Mouse (Mus musculus) heart, adult 2 months (tissue): ENCODE data around the gene Nav1. TPM values are rescaled to one million over a fixed set of nuclear protein-coding genes. Genes with fewer than 3 reads are reported as not detected.

Source experiments
- DNase-seq, 2 experiments: peaks; one replicate each; pipeline ENCODE4 v3.0.0; 2021
- H3K27ac ChIP-seq: fragments of 200-600 bp; 2 replicates; pipeline ENCODE4 v1.8.1; 2022
- H3K27me3 ChIP-seq: fragments of 200-500 bp; 2 replicates; pipeline ENCODE4 v1.6.1; 2012; ENCODE audit warnings: mild to moderate bottlenecking, low read length, inconsistent platforms, mixed read lengths; ENCODE audit not compliant: control insufficient read depth, insufficient read depth
- H3K36me3 ChIP-seq: fragments of 200-500 bp; 2 replicates; pipeline ENCODE4 v1.6.1; 2012; ENCODE audit warnings: low read length, inconsistent platforms; ENCODE audit not compliant: control insufficient read depth, insufficient read depth
- H3K4me1 ChIP-seq: fragments of 200-500 bp; 2 replicates; pipeline ENCODE4 v1.6.1; 2011; ENCODE audit warnings: low read length; ENCODE audit not compliant: control insufficient read depth, insufficient read depth
- H3K4me3 ChIP-seq: fragments of 200-600 bp; 2 replicates; pipeline ENCODE4 v1.8.1; 2022
- H3K79me2 ChIP-seq: fragments of 200-500 bp; replicated peaks from 2 replicates; pipeline ENCODE4 v1.6.1; 2012; ENCODE audit warnings: mild to moderate bottlenecking, inconsistent platforms, low read length, moderate library complexity, mixed read lengths; ENCODE audit not compliant: control insufficient read depth, insufficient read depth
- H3K9ac ChIP-seq: fragments of 200-500 bp; 2 replicates; pipeline ENCODE4 v1.6.1; 2012; ENCODE audit warnings: low read depth, mild to moderate bottlenecking, control low read depth, inconsistent platforms, low read length, mixed read lengths
- CTCF ChIP-seq: fragments of 200-600 bp; IDR thresholded peaks from 2 replicates; pipeline ENCODE4 v1.8.1; 2022; ENCODE audit warnings: antibody characterized with exemption, mild to moderate bottlenecking, moderate library complexity
- EP300 ChIP-seq: fragments of 200-500 bp; IDR thresholded peaks from 2 replicates; pipeline ENCODE4 v1.6.1; 2011; ENCODE audit warnings: low read depth, low read length, control low read depth; ENCODE audit not compliant: insufficient read depth
- POLR2A ChIP-seq: fragments of 200-500 bp; IDR thresholded peaks from 2 replicates; pipeline ENCODE4 v1.6.1; 2011; ENCODE audit warnings: mild to moderate bottlenecking, low read depth, low read length, control low read depth; ENCODE audit not compliant: insufficient read depth
- WGBS: fragments of 180-500 bp; shearing (Covaris S2); methylation state at CpG from one replicate; pipeline ENCODE4 v1.1.7; 2018; 5-methylcytosine and 5-hydroxymethylcytosine counted together
- intact Hi-C: fragments of 180-260 bp; cut with DNase I; formaldehyde crosslinking; loops from one replicate; pipeline ENCODE4 v1.15.1; 2025
- long read RNA-seq: library from polyadenylated mRNA; stranded (forward); transcript quantifications from one replicate; pipeline ENCODE4 v2.0.0, GENCODE M21; 2021
- polyA plus RNA-seq: library from polyadenylated mRNA; depleted of rRNA; stranded (reverse); fragments of >200 nt; gene quantifications from 2 replicates; pipeline ENCODE4 v1.2.3, GENCODE M21; 2012; rRNA removed
- total RNA-seq, 2 experiments: library from RNA; stranded (reverse); gene quantifications; 2 replicates each; pipeline ENCODE4 v1.2.3; 2021

The Nav1 gene
- 10 to 100 TPM; 19.1 to 20.7 TPM for total RNA-seq
- 15.2 and 16.8 TPM in 2 replicates for polyA plus RNA-seq
- long read RNA-seq, partial matches to known transcripts: 0 of 4 reads
- long read RNA-seq, other reads (novel, unspliced or antisense): 4 of 4 reads

DNA sequence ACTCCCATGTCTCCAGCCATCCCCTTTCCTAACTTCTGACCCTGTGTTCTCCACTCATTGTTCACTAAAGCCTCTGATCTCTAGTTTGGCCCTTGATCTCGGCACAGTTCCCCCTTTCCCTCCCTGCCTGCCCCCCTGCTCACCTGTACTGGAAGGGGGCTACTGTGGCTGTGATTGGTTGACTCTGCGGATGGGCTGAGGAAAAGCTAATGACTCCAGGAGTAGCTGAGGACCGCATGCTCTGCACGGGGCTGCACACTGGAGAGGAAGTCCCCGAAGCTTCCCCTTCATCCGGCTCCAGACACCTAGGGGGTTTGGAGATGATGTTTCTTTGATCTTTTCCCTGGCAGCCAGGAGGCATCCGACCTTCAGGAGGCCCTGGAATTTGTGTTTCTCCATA lies at the start of gene Nav1:
Gene Nav1, minus strand, starts transcription at position 277 of the 400 bp plus-strand sequence.
- no peaks in the 10 kb centered on the region for H3K27me3 ChIP-seq

GRCm38 (mm10) chr1:135653909-135654308 lies 46.8 kb upstream of the Nav1 start:
- no peak for DNase-seq
- Histone ChIP-seq H3K4me3 (no peak overlapping the region), H3K9ac (no peak overlapping the region), H3K79me2 (no peaks in the 10 kb centered on the region), H3K36me3 (no peaks in the 10 kb centered on the region), H3K4me1 (peaks cover 2% of the 10 kb centered on the region), H3K27me3 (no peaks in the 10 kb centered on the region), H3K27ac (no peak overlapping the region)
- 95% methylated on average over 6 of the region's 6 CpGs for WGBS
- TF ChIP-seq EP300 (no peak), CTCF (no peak), POLR2A (no peak)
- intact Hi-C loops: no loop called here

More for the DNA sequence above, at the start of gene Nav1:
- Histone ChIP-seq H3K79me2 (no peaks in the 10 kb centered on the region), H3K4me1 (no peaks in the 10 kb centered on the region), H3K27ac (no peak within 1 kb of the TSS), H3K9ac (no peak within 1 kb of the TSS), H3K36me3 (no peaks in the 10 kb centered on the region), H3K4me3 (no peak within 1 kb of the TSS)
- WGBS: 49% methylated on average over 7 of the region's 7 CpGs
- no peak for DNase-seq
- intact Hi-C loops: no loop called here
- TF ChIP-seq POLR2A (no peak), EP300 (no peak), CTCF (no peak)

- H3K4me3 ChIP-seq: no peak overlapping the region
- no peak overlapping the region for H3K9ac ChIP-seq
- intact Hi-C loops: no loop called here
- H3K27ac ChIP-seq: no peak overlapping the region
- no peaks in the 10 kb centered on the region for H3K36me3 ChIP-seq
- no peaks in the 10 kb centered on the region for H3K79me2 ChIP-seq
- 89% methylated on average over 8 of the region's 8 CpGs for WGBS
- TF ChIP-seq CTCF (no peak), POLR2A (no peak), EP300 (no peak)
- no peak for DNase-seq
- peaks cover 2% of the 10 kb centered on the region for H3K4me1 ChIP-seq
- H3K27me3 ChIP-seq: no peaks in the 10 kb centered on the region
Observed at GRCm38 (mm10) chr1:135645459-135646195, 38.5 kb upstream of the Nav1 start.

- intact Hi-C loops: no loop called here
- no peak overlapping the region for H3K9ac ChIP-seq
- H3K27ac ChIP-seq: no peak overlapping the region
- H3K79me2 ChIP-seq: no peaks in the 10 kb centered on the region
- no peak for TF ChIP-seq POLR2A
- no peak for TF ChIP-seq EP300
- no peak for TF ChIP-seq CTCF
- no peak overlapping the region for H3K4me3 ChIP-seq
- no peaks in the 10 kb centered on the region for H3K27me3 ChIP-seq
- WGBS: 22% methylated on average over 5 of the region's 5 CpGs
- peaks cover 2% of the 10 kb centered on the region for H3K4me1 ChIP-seq
- no peaks in the 10 kb centered on the region for H3K36me3 ChIP-seq
- DNase-seq: peak in 1 of 2 experiments; percentile 63
Observed at GRCm38 (mm10) chr1:135644110-135644509, 37.0 kb upstream of the Nav1 start.

- no peak for DNase-seq
- Histone ChIP-seq H3K4me1 (peaks cover 2% of the 10 kb centered on the region), H3K27me3 (no peaks in the 10 kb centered on the region), H3K27ac (no peak overlapping the region), H3K79me2 (no peaks in the 10 kb centered on the region), H3K9ac (no peak overlapping the region), H3K4me3 (no peak overlapping the region), H3K36me3 (no peaks in the 10 kb centered on the region)
- TF ChIP-seq CTCF (no peak), EP300 (no peak), POLR2A (no peak)
- intact Hi-C loops: no loop called here
- WGBS: 62% methylated on average over 3 of the region's 3 CpGs
Observed at GRCm38 (mm10) chr1:135643691-135644090, 36.6 kb upstream of the Nav1 start.

GRCm38 (mm10) chr1:135639853-135640252 lies 32.8 kb upstream of the Nav1 start:
- no peaks in the 10 kb centered on the region for H3K36me3 ChIP-seq
- H3K79me2 ChIP-seq: no peaks in the 10 kb centered on the region
- H3K4me3 ChIP-seq: no peak overlapping the region
- H3K27me3 ChIP-seq: no peaks in the 10 kb centered on the region
- H3K4me1 ChIP-seq: peaks cover 18% of the 10 kb centered on the region
- DNase-seq: peak in 1 of 2 experiments; percentile 40
- intact Hi-C loops: no loop called here
- WGBS: 90% methylated on average over 7 of the region's 7 CpGs
- no peak overlapping the region for H3K27ac ChIP-seq
- no peak for TF ChIP-seq CTCF
- no peak overlapping the region for H3K9ac ChIP-seq
